Comparison of ENCODE assay signal across 11 mouse cellular contexts in the genomic region with DNA sequence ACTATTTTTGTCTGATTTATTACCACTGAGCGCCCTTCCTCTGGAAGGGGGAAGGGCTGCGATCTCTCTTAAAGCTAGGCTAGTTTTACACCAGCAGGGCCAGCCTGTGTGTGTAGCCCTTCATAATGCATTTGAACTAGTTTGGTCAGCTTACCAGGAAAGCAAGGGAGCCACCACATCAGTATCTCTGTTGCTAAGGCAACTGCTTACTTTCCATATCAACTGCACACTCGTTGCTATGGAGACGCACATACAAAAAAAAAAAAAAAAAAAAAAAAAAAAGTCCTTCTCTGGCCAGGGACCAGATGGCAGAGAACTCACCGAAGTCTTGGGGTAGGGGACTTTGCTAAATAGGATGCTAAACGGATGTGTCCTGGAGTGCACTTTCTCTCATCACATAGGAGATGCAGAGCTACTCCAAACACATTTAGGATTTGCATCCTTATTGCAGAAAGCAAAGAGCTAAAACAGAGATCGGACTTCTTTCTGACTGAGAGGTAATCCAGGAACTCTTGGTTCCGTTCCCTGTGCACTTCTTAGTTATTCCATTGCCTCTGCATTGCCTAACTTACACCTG.
DNase-seq lines count a peak whose midpoint lies in the region; ATAC-seq and TF ChIP-seq lines count a peak whose summit lies in the region.
"Had no signal": no experiment of that assay in that cellular context is flagged by ENCODE, and none has a peak within 500 bp of the region (broad histone marks: within the 10 kb centered on the region; RNA-seq: fewer than 3 reads in every experiment).

No protein-coding gene starts in this region.

- peak overlapping the region; percentile 59 for H3K27ac ChIP-seq in layer of hippocampus, adult 2 months
- H3K27ac ChIP-seq in hindbrain, embryonic 15.5 days (replicated peaks): peak overlapping the region; percentile 58; the same call in 1 of the 2 replicates
- H3K27ac ChIP-seq in neural tube, embryonic 15.5 days (replicated peaks): 0 out of 2 replicates have a peak overlapping the region, but pooled peaks have one; percentile 41
- no peak overlapping the region for H3K27ac ChIP-seq in limb, embryonic 10.5 days

- H3K4me2 ChIP-seq in hindbrain, embryonic 15.5 days: no peak overlapping the region
- no peak overlapping the region for H3K4me2 ChIP-seq in neural tube, embryonic 15.5 days

- no peak for TF ChIP-seq CTCF in layer of hippocampus, adult 2 months (conservative IDR thresholded peaks at IDR 0.05)

- H3K4me3 ChIP-seq in layer of hippocampus, adult 2 months: no peak overlapping the region
- H3K4me3 ChIP-seq in hindbrain, embryonic 15.5 days: no peak overlapping the region
- no peak overlapping the region for H3K4me3 ChIP-seq in neural tube, embryonic 15.5 days (replicated peaks)
- no peak overlapping the region for H3K4me3 ChIP-seq in limb, embryonic 10.5 days
- H3K4me3 ChIP-seq: megakaryocyte, embryonic 14.5 days had no signal

- WGBS in hindbrain, embryonic 15.5 days: 50% methylated on average over 8 of the region's 8 CpGs
- 60% methylated on average over 8 of the region's 8 CpGs for WGBS in neural tube, embryonic 15.5 days
- WGBS in limb, embryonic 10.5 days: 92% methylated on average over 8 of the region's 8 CpGs

- H3K9me3 ChIP-seq in hindbrain, embryonic 15.5 days: no peaks in the 10 kb centered on the region
- H3K9me3 ChIP-seq in neural tube, embryonic 15.5 days (replicated peaks): no peaks in the 10 kb centered on the region
- H3K9me3 ChIP-seq in limb, embryonic 10.5 days (replicated peaks): no peaks in the 10 kb centered on the region

- peak; percentile 62 for ATAC-seq in hindbrain, embryonic 15.5 days (ENCODE audit: low FRiP score, low read depth)
- ATAC-seq in neural tube, embryonic 15.5 days (ENCODE audit: low FRiP score): peak; percentile 60

- H3K27me3 ChIP-seq in hindbrain, embryonic 15.5 days: no peaks in the 10 kb centered on the region
- no peaks in the 10 kb centered on the region for H3K27me3 ChIP-seq in neural tube, embryonic 15.5 days (replicated peaks)
- H3K27me3 ChIP-seq in limb, embryonic 10.5 days (ENCODE audit: low read depth, poor library complexity, severe bottlenecking): no peaks in the 10 kb centered on the region
- H3K27me3 ChIP-seq: megakaryocyte, embryonic 14.5 days had no signal

- H3K9ac ChIP-seq in hindbrain, embryonic 15.5 days: no peak overlapping the region
- H3K9ac ChIP-seq in neural tube, embryonic 15.5 days (replicated peaks): no peak overlapping the region

- no peaks in the 10 kb centered on the region for H3K36me3 ChIP-seq in hindbrain, embryonic 15.5 days
- no peaks in the 10 kb centered on the region for H3K36me3 ChIP-seq in neural tube, embryonic 15.5 days
- peaks cover 51% of the 10 kb centered on the region for H3K36me3 ChIP-seq in limb, embryonic 10.5 days

- no peak for DNase-seq in layer of hippocampus, adult 2 months (ENCODE audit: low spot score in 2 of 2)
- DNase-seq in layer of hippocampus, adult 9-11 months: no peak
- DNase-seq in brain, adult 2 months (ENCODE audit: low read depth, low spot score): peak; percentile 77
- no peak for DNase-seq in spleen, postnatal 10 days (ENCODE audit: low spot score in 2 of 2)
- DNase-seq in limb, embryonic 10.5 days (ENCODE audit: low spot score): no peak
- no peak for DNase-seq in layer of hippocampus, adult 11-12 months (ENCODE audit: low spot score)
- DNase-seq: heart, postnatal 14 days; spleen, adult 18-20 months had no signal

- H3K4me1 ChIP-seq in hindbrain, embryonic 15.5 days (replicated peaks): peaks cover 60% of the 10 kb centered on the region
- peaks cover 61% of the 10 kb centered on the region for H3K4me1 ChIP-seq in neural tube, embryonic 15.5 days
- H3K4me1 ChIP-seq in limb, embryonic 10.5 days: no peaks in the 10 kb centered on the region
